In genomic region chr11:20857921-20858320, GRCm38 (mm10) we compare ENCODE assay signal across 15 mouse cellular contexts. TPM values are rescaled to one million over a fixed set of nuclear protein-coding genes. Genes with fewer than 3 reads are reported as not detected.
DNase-seq lines count a peak whose midpoint lies in the region; ATAC-seq and TF ChIP-seq lines count a peak whose summit lies in the region.
"Had no signal": no experiment of that assay in that cellular context is flagged by ENCODE, and none has a peak within 500 bp of the region (broad histone marks: within the 10 kb centered on the region; RNA-seq: fewer than 3 reads in every experiment).

No protein-coding gene starts in this region.

- no peak for DNase-seq in heart, adult 2 months
- no peak for DNase-seq in heart, embryonic 10.5 days (ENCODE audit: low spot score)
- DNase-seq in left cerebral cortex, adult 2 months (ENCODE audit: extremely low spot score in 1 of 2, low spot score in 2 of 2), result no peak
- DNase-seq in left cerebral cortex, postnatal 4 days, result no peak
- DNase-seq in retina, embryonic 14.5 days (ENCODE audit: low spot score), result no peak
- DNase-seq: cerebellum, adult 2 months; kidney, postnatal 14 days; layer of hippocampus, postnatal 36 days; lung, postnatal 4 days; right cerebral cortex, postnatal 4 days; thymus, postnatal 4 days had no signal

- no peak overlapping the region for H3K4me2 ChIP-seq in embryonic facial prominence, embryonic 13.5 days
- H3K4me2 ChIP-seq in neural tube, embryonic 15.5 days, result no peak overlapping the region
- H3K4me2 ChIP-seq: liver, embryonic 11.5 days had no signal

- H3K79me2 ChIP-seq in heart, adult 2 months (replicated peaks; ENCODE audit: control insufficient read depth, insufficient read depth, low read length), result no peaks in the 10 kb centered on the region

- H3K9me3 ChIP-seq in heart, embryonic 10.5 days, result no peaks in the 10 kb centered on the region
- no peaks in the 10 kb centered on the region for H3K9me3 ChIP-seq in embryonic facial prominence, embryonic 13.5 days
- no peaks in the 10 kb centered on the region for H3K9me3 ChIP-seq in neural tube, embryonic 15.5 days (replicated peaks)

- no peaks in the 10 kb centered on the region for H3K27me3 ChIP-seq in heart, adult 2 months (ENCODE audit: control insufficient read depth, insufficient read depth, low read length)
- no peaks in the 10 kb centered on the region for H3K27me3 ChIP-seq in heart, embryonic 10.5 days (ENCODE audit: insufficient read depth, poor library complexity, severe bottlenecking)
- H3K27me3 ChIP-seq in embryonic facial prominence, embryonic 13.5 days, result no peaks in the 10 kb centered on the region
- no peaks in the 10 kb centered on the region for H3K27me3 ChIP-seq in neural tube, embryonic 15.5 days (replicated peaks)

- TF ChIP-seq CTCF in heart, adult 2 months (IDR thresholded peaks at IDR 0.05), result no peak
- TF ChIP-seq CTCF in left cerebral cortex, adult 2 months (IDR thresholded peaks at IDR 0.05), result no peak

- H3K36me3 ChIP-seq in heart, adult 2 months (ENCODE audit: control insufficient read depth, insufficient read depth, low read length), result peaks cover 2% of the 10 kb centered on the region; the same call in 1 of the 2 replicates
- no peaks in the 10 kb centered on the region for H3K36me3 ChIP-seq in heart, embryonic 10.5 days
- H3K36me3 ChIP-seq in embryonic facial prominence, embryonic 13.5 days, result no peaks in the 10 kb centered on the region
- H3K36me3 ChIP-seq in neural tube, embryonic 15.5 days, result no peaks in the 10 kb centered on the region

- no peak overlapping the region for H3K4me3 ChIP-seq in heart, adult 2 months
- no peak overlapping the region for H3K4me3 ChIP-seq in heart, embryonic 10.5 days
- H3K4me3 ChIP-seq in left cerebral cortex, adult 2 months, result no peak overlapping the region
- H3K4me3 ChIP-seq in embryonic facial prominence, embryonic 13.5 days, result no peak overlapping the region
- H3K4me3 ChIP-seq in neural tube, embryonic 15.5 days (replicated peaks), result no peak overlapping the region

- H3K27ac ChIP-seq in heart, adult 2 months, result peak overlapping the region; percentile 95
- H3K27ac ChIP-seq in heart, embryonic 10.5 days, result no peak overlapping the region
- peak overlapping the region; percentile 81 for H3K27ac ChIP-seq in left cerebral cortex, adult 2 months
- H3K27ac ChIP-seq in embryonic facial prominence, embryonic 13.5 days, result peak overlapping the region; percentile 93
- H3K27ac ChIP-seq in neural tube, embryonic 15.5 days (replicated peaks), result peak overlapping the region; percentile 73

- TF ChIP-seq EP300 in heart, adult 2 months (IDR thresholded peaks at IDR 0.05; ENCODE audit: insufficient read depth, low read depth, low read length), result no peak

- TF ChIP-seq POLR2A in heart, adult 2 months (IDR thresholded peaks at IDR 0.05; ENCODE audit: insufficient read depth, low read depth, low read length), result no peak

- peaks cover 5% of the 10 kb centered on the region for H3K4me1 ChIP-seq in heart, adult 2 months (ENCODE audit: control insufficient read depth, insufficient read depth, low read length)
- H3K4me1 ChIP-seq in heart, embryonic 10.5 days, result peaks cover 29% of the 10 kb centered on the region
- peaks cover 50% of the 10 kb centered on the region for H3K4me1 ChIP-seq in embryonic facial prominence, embryonic 13.5 days
- peaks cover 12% of the 10 kb centered on the region; the same call in 1 of the 2 replicates for H3K4me1 ChIP-seq in neural tube, embryonic 15.5 days

- H3K9ac ChIP-seq in heart, adult 2 months (ENCODE audit: low read depth, low read length), result no peak overlapping the region
- no peak overlapping the region for H3K9ac ChIP-seq in embryonic facial prominence, embryonic 13.5 days
- no peak overlapping the region for H3K9ac ChIP-seq in neural tube, embryonic 15.5 days (replicated peaks)

- ATAC-seq in embryonic facial prominence, embryonic 13.5 days (ENCODE audit: insufficient number of reproducible peaks, insufficient read depth, low FRiP score, low TSS enrichment, low read depth), result no peak
- no peak for ATAC-seq in neural tube, embryonic 15.5 days (ENCODE audit: low FRiP score)
- no peak for ATAC-seq in frontal cortex, adult (ENCODE audit: low TSS enrichment)

- 91% methylated on average over 4 of the region's 4 CpGs for WGBS in heart, adult 2 months
- WGBS in heart, embryonic 10.5 days, result 86% methylated on average over 4 of the region's 4 CpGs
- WGBS in embryonic facial prominence, embryonic 13.5 days, result 75% methylated on average over 4 of the region's 4 CpGs
- WGBS in neural tube, embryonic 15.5 days, result 90% methylated on average over 4 of the region's 4 CpGs

- intact Hi-C loops in heart, adult 2 months (cut with DNase I), result loop anchor here (2.0 kb wide), 2 partner anchors 57 to 63 kb away; no protein-coding TSS in a partner anchor
- intact Hi-C loops in left cerebral cortex, adult 2 months (cut with DNase I), result loop anchor here (2.0 kb wide), 2 partner anchors 27 to 57 kb away; partner anchors contain the start of gene Lgalsl
- intact Hi-C loops in left cerebral cortex, postnatal 4 days (cut with DNase I), result no loop called here

RNA-seq across cellular contexts. Expression of gene Lgalsl, which starts 27.1 kb away (rescaled TPM):
- 10 to 100 TPM; 31.7 to 37.9 TPM for total RNA-seq in heart, adult 2 months (2021)
- 12.7 and 17.2 TPM in 2 replicates for polyA plus RNA-seq in heart, adult 2 months (2012; rRNA removed)
- 44.5 and 53.4 TPM in 2 replicates for polyA plus RNA-seq in heart, embryonic 10.5 days (2016; fragmentation: Nextera tagmentation; extraction: Ambion mirVana)
- 10 to 100 TPM; 80.7 to 86.3 TPM for total RNA-seq in left cerebral cortex, adult 2 months (2021)
- 10 to 100 TPM; 86.3 to 90.8 TPM for total RNA-seq in left cerebral cortex, postnatal 4 days (2021)
- polyA plus RNA-seq in embryonic facial prominence, embryonic 13.5 days (2015; fragmentation: Nextera tagmentation; extraction: Ambion mirVana), result 55.0 and 60.6 TPM in 2 replicates
- polyA plus RNA-seq in neural tube, embryonic 15.5 days (2015; fragmentation: Nextera tagmentation; extraction: Ambion mirVana), result 63.9 and 70.5 TPM in 2 replicates
